Mouse (Mus musculus): ENCODE data around the gene Olfr299.

Olfr299 gene

GRCm38 (mm10) chr7:86459621-86460020, at the start of gene Olfr299:
TSS of gene Olfr299 (plus strand) at chr7:86459921.
- no peak for DNase-seq (ENCODE audit: low spot score)

DNA sequence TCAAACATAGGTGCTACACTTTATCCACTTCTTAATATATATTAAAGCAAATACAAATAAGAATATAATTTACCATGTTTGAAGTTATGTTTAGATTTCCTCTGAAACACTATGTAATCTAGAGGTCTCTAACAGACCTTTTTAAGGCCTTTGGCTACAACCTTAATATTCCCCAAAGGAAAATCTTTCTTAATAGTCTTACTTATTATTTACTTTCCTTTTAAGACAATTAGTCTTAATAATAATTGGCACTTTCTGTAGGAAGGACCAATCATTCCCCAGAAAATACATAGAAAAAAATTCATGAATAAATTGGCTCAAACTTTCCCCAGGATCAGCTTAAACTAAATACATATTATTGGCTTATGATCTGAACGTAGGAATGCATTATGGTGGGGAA, 32.7 kb downstream of the Olfr299 start, which contains the start of gene Olfr298:
TSS of gene Olfr298 (minus strand) at position 101 of the 400 bp plus-strand sequence.
- no peak for DNase-seq (ENCODE audit: low spot score)
